Comparison of ENCODE assay signal across 21 mouse cellular contexts in the genomic region with DNA sequence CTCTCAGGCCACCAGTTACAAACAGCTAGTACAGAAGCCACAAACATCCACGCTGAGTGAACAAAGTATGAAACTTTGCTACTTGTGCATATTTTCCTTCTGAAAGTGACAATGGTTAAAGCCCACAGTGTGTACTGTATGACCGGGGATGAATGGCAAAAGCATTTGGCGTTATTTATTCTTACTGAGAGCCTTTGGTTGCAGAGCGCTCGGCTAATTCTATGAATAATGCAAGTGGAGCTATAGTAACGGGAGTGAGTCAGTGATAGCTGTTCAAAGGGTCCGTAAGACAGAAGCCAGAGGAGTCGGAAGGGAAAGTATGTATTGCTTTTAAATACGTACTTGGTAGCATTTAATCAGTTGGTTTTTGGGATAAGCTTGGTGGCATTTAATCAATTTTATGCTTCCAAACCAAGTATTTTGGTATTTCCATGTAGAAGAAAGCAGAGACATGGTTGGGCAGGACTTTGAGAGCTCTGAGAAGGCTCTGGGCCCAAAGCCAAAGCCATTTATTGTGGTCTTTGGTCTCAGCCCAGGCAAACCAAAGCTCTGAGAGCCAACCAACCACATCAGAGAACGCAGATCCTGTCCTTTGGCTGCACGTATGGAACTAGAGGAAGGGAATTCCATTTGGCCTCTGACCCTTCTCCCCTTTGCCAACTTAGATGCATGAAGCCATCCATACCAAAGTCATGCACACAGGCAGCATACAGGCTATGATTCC. TPM values are rescaled to one million over a fixed set of nuclear protein-coding genes. Genes with fewer than 3 reads are reported as not detected.
A peak's percentile ranks its signal among the peaks of the same experiment; 100 is the strongest.
DNase-seq lines count a peak whose midpoint lies in the region; ATAC-seq and TF ChIP-seq lines count a peak whose summit lies in the region.
"Had no signal": no experiment of that assay in that cellular context is flagged by ENCODE, and none has a peak within 500 bp of the region (broad histone marks: within the 10 kb centered on the region; RNA-seq: fewer than 3 reads in every experiment).

No protein-coding gene starts in this region.

- whole genome bisulfite sequencing in forebrain, embryonic 15.5 days = 42% methylated on average over 11 of the region's 11 CpGs
- 89% methylated on average over 11 of the region's 11 CpGs for WGBS in forebrain, embryonic 12.5 days
- WGBS in kidney, embryonic 15.5 days = 88% methylated on average over 11 of the region's 11 CpGs
- 64% methylated on average over 11 of the region's 11 CpGs for WGBS in midbrain, postnatal 0 days
- WGBS in midbrain, embryonic 10.5 days = 94% methylated on average over 11 of the region's 11 CpGs

- H3K4me2 ChIP-seq in forebrain, embryonic 15.5 days (replicated peaks) = no peak overlapping the region
- H3K4me2 ChIP-seq in forebrain, embryonic 12.5 days = no peak overlapping the region
- H3K4me2 ChIP-seq in kidney, embryonic 15.5 days = no peak overlapping the region
- no peak overlapping the region for H3K4me2 ChIP-seq in midbrain, postnatal 0 days (ENCODE audit: low read depth, low read length, poor library complexity, severe bottlenecking)
- H3K4me2 ChIP-seq: embryonic facial prominence, embryonic 13.5 days; neural tube, embryonic 15.5 days had no signal

- H3K4me1 ChIP-seq in forebrain, embryonic 15.5 days = no peaks in the 10 kb centered on the region
- H3K4me1 ChIP-seq in forebrain, embryonic 12.5 days = 0 out of 2 replicates have a peak, but pooled peaks cover 3% of the 10 kb centered on the region
- H3K4me1 ChIP-seq in kidney, embryonic 15.5 days = no peaks in the 10 kb centered on the region; the same call in 1 of the 2 replicates
- no peaks in the 10 kb centered on the region for H3K4me1 ChIP-seq in midbrain, postnatal 0 days (ENCODE audit: insufficient read depth, low read length)
- H3K4me1 ChIP-seq in midbrain, embryonic 10.5 days = no peaks in the 10 kb centered on the region; the same call in 1 of the 2 replicates
- H3K4me1 ChIP-seq: embryonic facial prominence, embryonic 13.5 days; neural tube, embryonic 15.5 days had no signal

- peaks cover 22% of the 10 kb centered on the region for H3K36me3 ChIP-seq in forebrain, embryonic 15.5 days
- peaks cover 55% of the 10 kb centered on the region for H3K36me3 ChIP-seq in forebrain, embryonic 12.5 days (replicated peaks)
- peaks cover 55% of the 10 kb centered on the region for H3K36me3 ChIP-seq in kidney, embryonic 15.5 days
- peaks cover 18% of the 10 kb centered on the region for H3K36me3 ChIP-seq in midbrain, postnatal 0 days (ENCODE audit: insufficient read depth, low read length)
- H3K36me3 ChIP-seq in midbrain, embryonic 10.5 days = peaks cover 76% of the 10 kb centered on the region

- ATAC-seq in forebrain, embryonic 15.5 days (replicated peaks) = peak; percentile 72
- no peak for ATAC-seq in forebrain, embryonic 12.5 days (ENCODE audit: low FRiP score)
- ATAC-seq in kidney, embryonic 15.5 days (replicated peaks; ENCODE audit: low FRiP score) = no peak
- ATAC-seq in midbrain, postnatal 0 days (ENCODE audit: low FRiP score) = no peak

- peak; percentile 49 for DNase-seq in kidney, postnatal 10 days
- DNase-seq in midbrain, postnatal 0 days (ENCODE audit: low spot score) = peak; percentile 77
- no peak for DNase-seq in midbrain, embryonic 10.5 days (ENCODE audit: low spot score)
- no peak for DNase-seq in layer of hippocampus, postnatal 10 days (ENCODE audit: low spot score in 2 of 2)
- DNase-seq: cerebellum, adult 11-12 months; gastrocnemius, postnatal 10 days; heart, adult 2 months; liver; lung, adult 18-20 months; thymus, postnatal 25 days had no signal

- H3K4me3 ChIP-seq in forebrain, embryonic 15.5 days = no peak overlapping the region
- no peak overlapping the region for H3K4me3 ChIP-seq in forebrain, embryonic 12.5 days (replicated peaks)
- H3K4me3 ChIP-seq in kidney, embryonic 15.5 days (replicated peaks) = no peak overlapping the region
- no peak overlapping the region for H3K4me3 ChIP-seq in midbrain, postnatal 0 days (ENCODE audit: low read depth, low read length)
- no peak overlapping the region for H3K4me3 ChIP-seq in midbrain, embryonic 10.5 days
- H3K4me3 ChIP-seq: embryonic facial prominence, embryonic 13.5 days; heart, adult 2 months; neural tube, embryonic 15.5 days had no signal

- no peaks in the 10 kb centered on the region for H3K27me3 ChIP-seq in forebrain, embryonic 15.5 days
- no peaks in the 10 kb centered on the region for H3K27me3 ChIP-seq in forebrain, embryonic 12.5 days
- no peaks in the 10 kb centered on the region for H3K27me3 ChIP-seq in kidney, embryonic 15.5 days
- H3K27me3 ChIP-seq in midbrain, postnatal 0 days (ENCODE audit: insufficient read depth, low read length) = no peaks in the 10 kb centered on the region
- H3K27me3 ChIP-seq in midbrain, embryonic 10.5 days (ENCODE audit: low read depth, poor library complexity, severe bottlenecking) = no peaks in the 10 kb centered on the region
- H3K27me3 ChIP-seq: embryonic facial prominence, embryonic 13.5 days; neural tube, embryonic 15.5 days had no signal

- no peak for TF ChIP-seq CTCF in midbrain, postnatal 0 days (IDR thresholded peaks at IDR 0.05)

- 0 out of 2 replicates have a peak overlapping the region, but pooled peaks have one; percentile 12 for H3K27ac ChIP-seq in forebrain, embryonic 15.5 days (replicated peaks)
- no peak overlapping the region for H3K27ac ChIP-seq in forebrain, embryonic 12.5 days
- H3K27ac ChIP-seq in kidney, embryonic 15.5 days = no peak overlapping the region
- H3K27ac ChIP-seq in midbrain, postnatal 0 days (ENCODE audit: low read depth, low read length) = no peak overlapping the region
- H3K27ac ChIP-seq in midbrain, embryonic 10.5 days (replicated peaks) = no peak overlapping the region
- H3K27ac ChIP-seq: embryonic facial prominence, embryonic 13.5 days; heart, adult 2 months; neural tube, embryonic 15.5 days had no signal

- no peak overlapping the region for H3K9ac ChIP-seq in forebrain, embryonic 15.5 days (replicated peaks)
- no peak overlapping the region for H3K9ac ChIP-seq in forebrain, embryonic 12.5 days
- no peak overlapping the region for H3K9ac ChIP-seq in kidney, embryonic 15.5 days
- H3K9ac ChIP-seq in midbrain, postnatal 0 days (replicated peaks; ENCODE audit: low read length, poor library complexity, severe bottlenecking) = no peak overlapping the region
- H3K9ac ChIP-seq: embryonic facial prominence, embryonic 13.5 days; neural tube, embryonic 15.5 days had no signal

- no peaks in the 10 kb centered on the region for H3K9me3 ChIP-seq in forebrain, embryonic 15.5 days
- no peaks in the 10 kb centered on the region for H3K9me3 ChIP-seq in forebrain, embryonic 12.5 days
- H3K9me3 ChIP-seq in kidney, embryonic 15.5 days (replicated peaks) = no peaks in the 10 kb centered on the region
- no peaks in the 10 kb centered on the region for H3K9me3 ChIP-seq in midbrain, postnatal 0 days (ENCODE audit: low read length)
- H3K9me3 ChIP-seq in midbrain, embryonic 10.5 days (replicated peaks) = no peaks in the 10 kb centered on the region
- H3K9me3 ChIP-seq: embryonic facial prominence, embryonic 13.5 days; neural tube, embryonic 15.5 days had no signal

RNA-seq across cellular contexts. Expression of a gene that starts 26.3 kb away (rescaled TPM):
- 8.3 and 9.4 TPM in 2 replicates for polyA plus RNA-seq in forebrain, embryonic 15.5 days (2015; fragmentation: Nextera tagmentation; extraction: Ambion mirVana)
- polyA plus RNA-seq in forebrain, embryonic 12.5 days (2016; fragmentation: Nextera tagmentation; extraction: Ambion mirVana) = 3.3 and 3.7 TPM in 2 replicates
- polyA plus RNA-seq in kidney, embryonic 15.5 days (2015; fragmentation: Nextera tagmentation; extraction: Ambion mirVana) = 4.5 and 5.9 TPM in 2 replicates
- 16.8 and 20.5 TPM in 2 replicates for total RNA-seq in midbrain, postnatal 0 days (2014; rRNA removed)
- polyA plus RNA-seq in midbrain, postnatal 0 days (2015; fragmentation: Nextera tagmentation; extraction: Ambion mirVana) = 38.0 and 40.1 TPM in 2 replicates
- polyA plus RNA-seq in midbrain, embryonic 10.5 days (2016; fragmentation: Nextera tagmentation; extraction: Ambion mirVana) = 1.9 and 2.5 TPM in 2 replicates
- 10 to 100 TPM; 29.2 to 34.1 TPM for total RNA-seq in layer of hippocampus, postnatal 10 days (2021)

RNA-seq across cellular contexts. Expression of a gene that starts 48.2 kb away (rescaled TPM):
- polyA plus RNA-seq in forebrain, embryonic 15.5 days (2015; fragmentation: Nextera tagmentation; extraction: Ambion mirVana) = 14.6 and 18.3 TPM in 2 replicates
- 27.2 and 27.5 TPM in 2 replicates for polyA plus RNA-seq in forebrain, embryonic 12.5 days (2016; fragmentation: Nextera tagmentation; extraction: Ambion mirVana)
- polyA plus RNA-seq in kidney, embryonic 15.5 days (2015; fragmentation: Nextera tagmentation; extraction: Ambion mirVana) = 24.0 and 27.4 TPM in 2 replicates
- 9.4 and 14.0 TPM in 2 replicates for total RNA-seq in midbrain, postnatal 0 days (2014; rRNA removed)
- polyA plus RNA-seq in midbrain, postnatal 0 days (2015; fragmentation: Nextera tagmentation; extraction: Ambion mirVana) = 10.7 and 10.8 TPM in 2 replicates
- 34.9 and 36.1 TPM in 2 replicates for polyA plus RNA-seq in midbrain, embryonic 10.5 days (2016; fragmentation: Nextera tagmentation; extraction: Ambion mirVana)
- total RNA-seq in layer of hippocampus, postnatal 10 days (2021) = 10 to 100 TPM; 10.8 to 11.0 TPM

RNA-seq across cellular contexts. Expression of a gene that starts 52.7 kb away (rescaled TPM):
- not detected in 2 replicates for polyA plus RNA-seq in forebrain, embryonic 15.5 days (2015; fragmentation: Nextera tagmentation; extraction: Ambion mirVana)
- not detected in 2 replicates for polyA plus RNA-seq in forebrain, embryonic 12.5 days (2016; fragmentation: Nextera tagmentation; extraction: Ambion mirVana)
- not detected in 2 replicates for polyA plus RNA-seq in kidney, embryonic 15.5 days (2015; fragmentation: Nextera tagmentation; extraction: Ambion mirVana)
- total RNA-seq in midbrain, postnatal 0 days (2014; rRNA removed) = not detected in 2 replicates
- not detected in 2 replicates for polyA plus RNA-seq in midbrain, postnatal 0 days (2015; fragmentation: Nextera tagmentation; extraction: Ambion mirVana)
- not detected in 2 replicates for polyA plus RNA-seq in midbrain, embryonic 10.5 days (2016; fragmentation: Nextera tagmentation; extraction: Ambion mirVana)
- total RNA-seq in layer of hippocampus, postnatal 10 days (2021) = not detected
- total RNA-seq: adrenal gland, adult 18-20 months; common myeloid progenitor, adult 5-6 weeks; gastrocnemius, postnatal 10 days; heart, adult 2 months; megakaryocyte, adult 5-6 weeks had no signal
- polyA plus RNA-seq: C2C12; embryonic facial prominence, embryonic 13.5 days; heart, adult 2 months; heart, postnatal 0 days; intestine, embryonic 14.5 days; neural tube, embryonic 15.5 days had no signal

Comparison
In these comparisons a context has a peak if more than half of its experiments do, and no peak if none do; other contexts are left out.
1. DNase-seq: peak in kidney, postnatal 10 days (single experiment) and midbrain, postnatal 0 days (single experiment); none in midbrain, embryonic 10.5 days (single experiment) and layer of hippocampus, postnatal 10 days (0 of 2).